Mouse (Mus musculus) v-Abl transformed pro-B cells (cell line): ENCODE results near the gene Rph3a.

Experiments used
- in situ Hi-C, 2 experiments: fragments of 400-800 bp; cut with MboI; formaldehyde crosslinking; loops; one replicate each; pipeline ENCODE4 v1.15.1; 2025; ENCODE audit not compliant: unreplicated experiment in 2 of 2

The Rph3a gene

GRCm38 (mm10) chr5:121009811-121010569, at the start of gene Rph3a:
Gene Rph3a, minus strand, starts transcription at chr5:121010092.
- in situ Hi-C loops, result no loop called here

DNA sequence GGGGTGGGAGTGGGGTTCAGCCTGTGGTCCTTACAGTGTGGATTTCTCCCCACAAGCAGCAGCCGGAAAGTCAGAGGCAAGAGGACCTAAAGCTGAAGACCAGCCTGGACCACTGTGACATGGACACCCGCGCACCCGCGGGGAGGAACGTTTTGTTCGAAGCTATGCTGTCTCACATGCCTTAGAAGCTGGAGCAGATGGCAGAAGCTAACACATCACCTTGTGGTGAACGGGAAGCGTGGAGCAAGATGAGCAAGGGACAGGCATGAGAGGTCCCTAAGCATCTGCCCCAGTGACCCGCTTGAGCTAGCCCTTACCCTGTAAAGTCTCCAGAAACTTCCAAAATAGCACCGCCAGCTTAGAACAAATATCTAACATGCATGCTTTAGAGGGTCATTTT, 48.4 kb upstream of the Rph3a start:
- in situ Hi-C loops, result no loop called here

GRCm38 (mm10) chr5:121053886-121054285, 44.0 kb upstream of the Rph3a start:
- in situ Hi-C loops, result no loop called here

DNA sequence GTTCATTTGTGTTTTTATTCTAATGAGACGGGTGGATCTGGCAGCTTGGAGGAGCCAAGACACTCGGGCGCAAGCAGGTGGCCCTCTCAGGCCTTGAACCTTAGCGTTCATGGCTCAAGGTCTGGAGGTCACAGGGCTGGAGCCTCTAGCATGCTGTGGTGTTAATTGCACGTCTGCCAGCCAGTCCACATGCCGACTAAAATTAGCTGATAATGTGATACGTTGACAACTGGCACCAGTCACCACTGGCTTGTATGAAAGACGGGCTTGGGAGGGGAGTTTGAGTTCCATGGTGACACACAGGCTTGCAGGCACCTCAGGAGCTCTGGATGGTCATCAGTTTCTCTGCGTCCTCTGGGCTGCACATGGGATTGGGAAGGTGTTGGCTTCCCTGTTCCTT, 31.9 kb upstream of the Rph3a start:
- in situ Hi-C loops, result no loop called here

DNA sequence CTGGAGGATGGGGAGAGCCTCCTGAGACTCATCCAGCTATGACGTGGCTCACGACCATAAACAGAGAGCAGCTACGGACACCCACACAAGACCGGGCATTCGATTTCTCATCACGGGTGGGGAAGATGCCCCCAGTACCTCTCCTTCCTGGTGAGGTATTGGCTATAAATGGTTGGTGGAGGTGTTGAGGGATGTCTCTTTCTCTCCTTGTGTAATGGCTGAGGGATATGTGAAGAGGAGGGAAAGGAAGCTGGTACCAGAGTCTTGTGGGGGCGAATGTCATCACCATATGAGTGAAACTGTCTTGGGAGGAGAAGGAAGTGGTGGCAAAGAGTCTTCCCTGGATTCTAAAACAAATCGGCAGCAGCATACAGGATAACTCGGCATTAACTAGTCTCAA, 29.6 kb upstream of the Rph3a start:
- in situ Hi-C loops, result no loop called here

- in situ Hi-C loops, result no loop called here
Observed at GRCm38 (mm10) chr5:121030161-121030560, 20.3 kb upstream of the Rph3a start.

GRCm38 (mm10) chr5:121019505-121019904, 9.6 kb upstream of the Rph3a start:
- in situ Hi-C loops, result no loop called here

DNA sequence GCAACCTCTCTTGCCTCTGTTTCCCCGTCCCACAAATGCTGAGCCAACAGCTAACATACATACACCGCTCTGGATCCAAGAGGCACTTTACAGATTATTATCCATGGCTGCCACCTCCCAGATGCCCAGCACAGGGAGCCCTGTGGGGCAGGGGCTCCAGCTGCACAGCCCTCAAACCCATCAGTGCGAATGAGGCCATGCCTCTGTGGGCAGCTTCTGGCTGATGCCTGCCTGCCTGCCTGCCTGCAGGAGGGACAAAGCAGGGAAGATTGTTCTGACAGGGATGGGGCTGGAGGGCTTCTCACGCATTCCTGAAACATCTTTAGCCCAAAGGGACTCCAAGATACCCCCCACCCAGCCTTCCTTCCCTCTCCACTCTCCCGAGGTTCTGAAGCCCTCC, 7.8 kb upstream of the Rph3a start:
- in situ Hi-C loops, result no loop called here

GRCm38 (mm10) chr5:121016405-121016804, 6.5 kb upstream of the Rph3a start:
- in situ Hi-C loops, result no loop called here

GRCm38 (mm10) chr5:121014496-121014895, 4.6 kb upstream of the Rph3a start:
- in situ Hi-C loops, result no loop called here

GRCm38 (mm10) chr5:121011962-121012361, 2.1 kb upstream of the Rph3a start:
- in situ Hi-C loops, result no loop called here

GRCm38 (mm10) chr5:121009406-121009805, 486 bp downstream of the Rph3a start:
- in situ Hi-C loops, result no loop called here

DNA sequence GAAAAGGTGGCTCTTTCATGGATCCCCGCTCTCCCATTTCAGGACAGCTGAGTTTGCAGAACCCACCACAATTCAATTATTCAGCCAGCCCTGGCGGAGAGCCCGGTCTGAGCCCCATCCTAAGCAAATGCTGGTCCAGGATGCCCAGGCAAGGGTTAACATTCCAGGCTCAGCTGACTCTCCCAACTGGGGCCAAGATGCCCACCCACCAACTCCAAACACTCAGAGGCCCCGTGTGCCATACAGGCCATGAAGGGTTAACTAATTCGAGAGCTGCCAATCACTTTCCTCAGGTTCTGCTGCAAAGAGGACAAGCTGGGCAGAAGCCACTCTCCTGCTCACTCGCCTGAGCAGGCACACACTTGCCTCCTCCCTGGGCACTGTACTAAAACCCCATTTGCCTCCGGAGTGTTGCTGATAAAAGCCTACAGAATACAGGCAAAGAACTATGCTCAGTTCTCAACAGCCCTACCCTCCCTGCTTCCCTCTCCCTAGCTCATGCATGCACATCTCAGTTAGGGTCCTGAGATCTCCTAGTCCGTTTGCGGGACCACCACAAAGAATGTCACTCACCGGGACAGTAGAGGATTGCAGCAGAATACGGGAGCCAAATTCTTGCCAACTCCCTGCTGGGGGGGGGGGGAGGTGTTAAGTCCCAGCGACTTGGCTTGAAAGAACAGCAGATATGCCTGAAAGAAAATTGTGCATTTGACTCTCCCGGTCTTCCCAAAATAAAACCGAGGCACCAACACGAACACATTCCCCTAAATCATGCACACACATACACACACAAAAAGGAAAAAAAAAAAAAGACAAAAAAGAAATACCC, 1.3 kb downstream of the Rph3a start:
- in situ Hi-C loops, result no loop called here

- in situ Hi-C loops, result no loop called here
Observed at GRCm38 (mm10) chr5:121007563-121007962, 2.3 kb downstream of the Rph3a start.

DNA sequence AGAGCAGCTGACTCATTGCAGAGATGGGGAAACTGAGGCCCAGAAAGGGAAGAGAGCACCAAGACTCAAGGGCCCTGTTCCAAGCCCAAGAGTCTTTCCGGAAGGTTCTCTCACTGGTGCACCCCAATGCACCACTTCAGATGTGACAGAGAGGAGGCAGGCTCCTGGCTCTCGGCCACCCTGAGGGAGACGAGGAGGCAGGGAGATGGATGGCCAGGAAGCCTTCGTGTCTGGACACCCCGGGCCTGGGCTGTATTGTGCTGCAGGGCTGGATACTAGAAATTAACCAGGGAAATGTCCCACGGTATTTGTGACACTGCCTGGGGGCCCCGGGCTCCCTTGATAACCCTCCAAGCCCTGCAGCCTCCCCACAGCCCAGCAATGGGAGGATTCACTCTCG, 2.8 kb downstream of the Rph3a start:
- in situ Hi-C loops, result no loop called here

DNA sequence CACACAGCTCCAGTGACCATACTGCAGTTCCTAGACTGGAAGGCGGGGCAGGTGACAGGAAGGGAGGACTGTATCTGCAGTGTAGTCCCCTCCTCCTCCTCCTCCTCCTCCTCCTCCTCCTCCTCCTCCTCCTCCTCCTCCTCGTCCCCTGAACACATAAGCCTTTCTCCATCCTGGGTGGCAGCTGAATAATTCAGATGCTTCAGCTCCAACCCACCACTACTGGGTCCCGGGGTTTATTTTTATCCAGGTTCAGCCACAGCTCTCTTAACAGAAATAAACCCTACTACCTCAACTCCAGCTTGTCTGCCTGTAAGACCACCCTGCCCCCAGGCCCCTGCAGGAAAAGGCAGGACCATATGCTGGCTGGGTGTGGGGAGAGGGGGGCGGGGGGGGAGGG, 3.7 kb downstream of the Rph3a start:
- in situ Hi-C loops, result no loop called here

DNA sequence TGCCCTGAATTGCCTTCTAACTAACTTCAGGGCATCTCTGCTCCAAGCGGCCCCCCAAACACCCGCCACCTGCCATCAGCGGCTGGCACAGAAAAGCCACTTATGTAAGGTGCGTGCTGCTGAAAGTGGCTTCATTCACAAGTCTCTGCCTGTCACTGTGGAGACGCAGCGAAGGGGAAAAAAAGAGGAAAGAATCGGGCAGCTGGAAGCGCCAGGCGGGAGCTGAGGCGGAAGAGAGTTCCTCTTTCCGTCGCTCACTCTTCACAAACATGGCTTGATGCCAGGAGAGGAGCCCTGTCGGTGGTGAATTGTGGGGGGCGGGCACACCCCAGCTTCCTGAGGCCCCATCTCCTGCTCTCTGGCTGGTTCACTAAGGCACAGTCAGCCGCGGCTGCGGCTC, 6.1 kb downstream of the Rph3a start:
- in situ Hi-C loops, result no loop called here

GRCm38 (mm10) chr5:120999573-120999972, 10.3 kb downstream of the Rph3a start:
- in situ Hi-C loops, result no loop called here

GRCm38 (mm10) chr5:120988373-120988772, 21.5 kb downstream of the Rph3a start:
- in situ Hi-C loops, result no loop called here

DNA sequence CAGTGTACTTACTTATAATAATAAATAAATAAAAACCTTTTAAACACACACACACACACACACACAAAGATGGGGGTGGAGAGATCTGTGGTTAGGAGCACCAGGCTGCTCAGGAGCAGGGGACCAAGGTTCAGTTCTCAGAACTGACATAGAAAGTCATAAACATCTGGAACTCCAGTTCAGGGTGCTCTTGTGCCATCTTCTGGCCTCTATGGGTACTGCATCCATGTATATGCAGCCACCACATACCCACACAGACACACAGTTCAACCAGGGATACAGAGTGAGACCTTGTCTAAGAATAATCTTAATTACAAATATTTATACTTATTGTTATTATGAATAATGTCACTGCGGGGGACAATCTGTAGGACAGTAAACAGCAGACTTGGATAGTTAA, 26.9 kb downstream of the Rph3a start:
- in situ Hi-C loops, result no loop called here

DNA sequence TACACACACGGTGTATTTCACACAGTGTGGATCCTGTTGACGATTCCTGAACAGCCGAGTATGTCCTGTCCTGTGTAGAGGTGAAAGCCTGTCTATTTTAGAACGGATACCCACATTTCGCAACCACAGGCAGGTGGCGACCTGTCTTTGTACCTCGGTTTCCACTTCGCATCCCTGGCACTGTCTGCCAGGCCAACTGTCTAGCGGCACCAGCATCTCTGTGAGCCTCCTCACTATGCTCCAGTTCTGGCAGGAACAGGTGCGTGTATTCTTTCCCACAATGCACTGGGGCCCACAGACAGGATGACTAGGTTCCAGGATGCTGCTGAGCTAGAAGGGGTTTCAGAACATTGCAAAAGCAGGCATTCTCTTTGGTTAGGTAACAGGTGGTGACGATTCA, 28.7 kb downstream of the Rph3a start:
- in situ Hi-C loops, result no loop called here

- in situ Hi-C loops, result no loop called here
Observed at GRCm38 (mm10) chr5:120980116-120980515, 29.8 kb downstream of the Rph3a start.
